In genomic region chr7:45475291-45475969, GRCm38 (mm10) we compare ENCODE assay signal across 9 mouse cellular contexts. TPM values are rescaled to one million over a fixed set of nuclear protein-coding genes. Genes with fewer than 3 reads are reported as not detected.
DNase-seq lines count a peak whose midpoint lies in the region; ATAC-seq and TF ChIP-seq lines count a peak whose summit lies in the region.
"Had no signal": no experiment of that assay in that cellular context is flagged by ENCODE, and none has a peak within 500 bp of the region (broad histone marks: within the 10 kb centered on the region; RNA-seq: fewer than 3 reads in every experiment).

No protein-coding gene starts in this region.

- DNase-seq in forebrain, embryonic 10.5 days (ENCODE audit: extremely low spot score, low spot score): no peak
- no peak for DNase-seq in forebrain, embryonic 11.5 days (ENCODE audit: low spot score)
- DNase-seq in G1E (ENCODE audit: low spot score): peak; percentile 70
- no peak for DNase-seq in liver, embryonic 14.5 days (ENCODE audit: low read depth in 3 of 3, low spot score in 3 of 3)
- DNase-seq in stomach, postnatal 0 days (ENCODE audit: low spot score): peak; percentile 41
- DNase-seq in right cerebral cortex, postnatal 10 days (ENCODE audit: low spot score in 2 of 2): no peak
- DNase-seq in thymus, postnatal 10 days (ENCODE audit: low spot score in 2 of 2): no peak

- no peak overlapping the region for H3K9ac ChIP-seq in forebrain, embryonic 11.5 days (ENCODE audit: low read length)
- H3K9ac ChIP-seq in hindbrain, embryonic 15.5 days: no peak overlapping the region
- H3K9ac ChIP-seq in liver, embryonic 14.5 days (replicated peaks): peak overlapping the region; percentile 31
- 0 out of 2 replicates have a peak overlapping the region, but pooled peaks have one; percentile 32 for H3K9ac ChIP-seq in stomach, postnatal 0 days (ENCODE audit: low read length)

- 70% methylated on average over 16 of the region's 16 CpGs for WGBS in forebrain, embryonic 10.5 days
- 74% methylated on average over 16 of the region's 16 CpGs for WGBS in forebrain, embryonic 11.5 days
- 78% methylated on average over 16 of the region's 16 CpGs for WGBS in hindbrain, embryonic 15.5 days
- WGBS in liver, embryonic 14.5 days (ENCODE audit: insufficient replicate concordance): 43% methylated on average over 16 of the region's 16 CpGs
- 53% methylated on average over 16 of the region's 16 CpGs for WGBS in stomach, postnatal 0 days

- H3K27me3 ChIP-seq in forebrain, embryonic 10.5 days (ENCODE audit: poor library complexity, severe bottlenecking): no peaks in the 10 kb centered on the region
- H3K27me3 ChIP-seq in forebrain, embryonic 11.5 days (ENCODE audit: control insufficient read depth, insufficient read depth, low read length): no peaks in the 10 kb centered on the region
- H3K27me3 ChIP-seq in G1E (ENCODE audit: insufficient read depth, low read length): peaks cover 4% of the 10 kb centered on the region; the same call in 1 of the 2 replicates
- H3K27me3 ChIP-seq in hindbrain, embryonic 15.5 days: no peaks in the 10 kb centered on the region
- no peaks in the 10 kb centered on the region for H3K27me3 ChIP-seq in liver, embryonic 14.5 days (ENCODE audit: control insufficient read depth, insufficient read depth, low read length)
- no peaks in the 10 kb centered on the region for H3K27me3 ChIP-seq in stomach, postnatal 0 days (ENCODE audit: control insufficient read depth, insufficient read depth, low read length)

- ATAC-seq in forebrain, embryonic 11.5 days (replicated peaks; ENCODE audit: low FRiP score): no peak
- ATAC-seq in G1E (ENCODE audit: extremely low read depth, insufficient number of reproducible peaks, low FRiP score, poor library complexity, severe bottlenecking): peak; percentile 49
- no peak for ATAC-seq in hindbrain, embryonic 15.5 days (ENCODE audit: low FRiP score, low read depth)
- peak; percentile 60 for ATAC-seq in liver, embryonic 14.5 days (ENCODE audit: insufficient read depth)
- peak; percentile 25; the same call in 1 of the 2 replicates for ATAC-seq in stomach, postnatal 0 days (ENCODE audit: low FRiP score, low TSS enrichment)

- TF ChIP-seq CTCF in G1E (IDR thresholded peaks at IDR 0.05; ENCODE audit: low read depth, low read length): no peak
- no peak for TF ChIP-seq CTCF in liver, embryonic 14.5 days (IDR thresholded peaks at IDR 0.05; ENCODE audit: low read depth)
- TF ChIP-seq CTCF in stomach, postnatal 0 days (IDR thresholded peaks at IDR 0.05; ENCODE audit: low read depth): no peak

- no peak overlapping the region for H3K4me2 ChIP-seq in forebrain, embryonic 11.5 days (ENCODE audit: low read depth, low read length, severe bottlenecking)
- peak overlapping the region; percentile 21; the same call in 1 of the 2 replicates for H3K4me2 ChIP-seq in hindbrain, embryonic 15.5 days
- peak overlapping the region; percentile 57 for H3K4me2 ChIP-seq in liver, embryonic 14.5 days (ENCODE audit: low read depth)
- H3K4me2 ChIP-seq in stomach, postnatal 0 days (replicated peaks; ENCODE audit: low read depth): 0 out of 2 replicates have a peak overlapping the region, but pooled peaks have one; percentile 15

- peak overlapping the region; percentile 28 for H3K4me3 ChIP-seq in forebrain, embryonic 10.5 days
- H3K4me3 ChIP-seq in forebrain, embryonic 11.5 days (ENCODE audit: low read depth, low read length): no peak overlapping the region
- H3K4me3 ChIP-seq in G1E (ENCODE audit: low read depth, low read length): peak overlapping the region; percentile 70
- no peak overlapping the region for H3K4me3 ChIP-seq in hindbrain, embryonic 15.5 days
- peak overlapping the region; percentile 6 to 38; a peak in 2 of 4 replicates for H3K4me3 ChIP-seq in liver, embryonic 14.5 days (ENCODE audit: insufficient read depth in 1 of 2, low read depth in 2 of 2, low read length in 2 of 2)
- H3K4me3 ChIP-seq in stomach, postnatal 0 days (ENCODE audit: low read depth, low read length): no peak overlapping the region

- H3K27ac ChIP-seq in forebrain, embryonic 10.5 days: peak overlapping the region; percentile 48
- H3K27ac ChIP-seq in forebrain, embryonic 11.5 days (ENCODE audit: low read depth, low read length): no peak overlapping the region
- H3K27ac ChIP-seq in hindbrain, embryonic 15.5 days (replicated peaks): no peak overlapping the region
- peak overlapping the region; percentile 48 for H3K27ac ChIP-seq in liver, embryonic 14.5 days
- H3K27ac ChIP-seq in stomach, postnatal 0 days (replicated peaks): no peak overlapping the region

- TF ChIP-seq EP300 in liver, embryonic 14.5 days (IDR thresholded peaks at IDR 0.05; ENCODE audit: low read depth): no peak
- no peak for TF ChIP-seq EP300 in stomach, postnatal 0 days (optimal IDR thresholded peaks at IDR 0.05)

- H3K4me1 ChIP-seq in forebrain, embryonic 10.5 days: no peaks in the 10 kb centered on the region
- H3K4me1 ChIP-seq in forebrain, embryonic 11.5 days (replicated peaks; ENCODE audit: control insufficient read depth, insufficient read depth, low read length): no peaks in the 10 kb centered on the region
- H3K4me1 ChIP-seq in G1E (ENCODE audit: insufficient read depth, low read depth, low read length): peaks cover 48% of the 10 kb centered on the region
- no peaks in the 10 kb centered on the region for H3K4me1 ChIP-seq in hindbrain, embryonic 15.5 days (replicated peaks)
- H3K4me1 ChIP-seq in liver, embryonic 14.5 days (replicated peaks; ENCODE audit: control insufficient read depth in 2 of 2, insufficient read depth in 2 of 2, low read length in 1 of 2): peaks cover 10 to 17% of the 10 kb centered on the region in 2 experiments
- no peaks in the 10 kb centered on the region for H3K4me1 ChIP-seq in stomach, postnatal 0 days (replicated peaks; ENCODE audit: control insufficient read depth, insufficient read depth)

- no peaks in the 10 kb centered on the region for H3K9me3 ChIP-seq in forebrain, embryonic 10.5 days
- H3K9me3 ChIP-seq in forebrain, embryonic 11.5 days (ENCODE audit: control insufficient read depth, low read length): no peaks in the 10 kb centered on the region
- H3K9me3 ChIP-seq in G1E (replicated peaks): no peaks in the 10 kb centered on the region
- no peaks in the 10 kb centered on the region for H3K9me3 ChIP-seq in hindbrain, embryonic 15.5 days
- no peaks in the 10 kb centered on the region for H3K9me3 ChIP-seq in liver, embryonic 14.5 days (ENCODE audit: control insufficient read depth, low read length)
- no peaks in the 10 kb centered on the region for H3K9me3 ChIP-seq in stomach, postnatal 0 days (ENCODE audit: control insufficient read depth, low read length)

- H3K36me3 ChIP-seq in forebrain, embryonic 10.5 days (replicated peaks): peaks cover 11% of the 10 kb centered on the region
- H3K36me3 ChIP-seq in forebrain, embryonic 11.5 days (ENCODE audit: control insufficient read depth, insufficient read depth, low read length): no peaks in the 10 kb centered on the region
- H3K36me3 ChIP-seq in G1E (replicated peaks): peaks cover 24% of the 10 kb centered on the region
- no peaks in the 10 kb centered on the region for H3K36me3 ChIP-seq in hindbrain, embryonic 15.5 days
- H3K36me3 ChIP-seq in liver, embryonic 14.5 days (replicated peaks; ENCODE audit: control insufficient read depth, insufficient read depth, low read depth): no peaks in the 10 kb centered on the region
- no peaks in the 10 kb centered on the region for H3K36me3 ChIP-seq in stomach, postnatal 0 days (ENCODE audit: control insufficient read depth, insufficient read depth, low read length)

RNA-seq across cellular contexts. Expression of gene Tulp2, which starts 6.2 kb away (rescaled TPM):
- 0.12 and 0.20 TPM in 2 replicates for polyA plus RNA-seq in forebrain, embryonic 10.5 days (2016; fragmentation: Nextera tagmentation; extraction: Ambion mirVana)
- 0.13 and 0.29 TPM in 2 replicates for polyA plus RNA-seq in forebrain, embryonic 11.5 days (2014; fragmentation: Nextera tagmentation; extraction: Ambion mirVana)
- total RNA-seq in G1E (2014; fragmentation: Nextera tagmentation) (0.98 and 1.1 TPM in 2 replicates), G1E (2017) (0.23 and 0.49 TPM in 2 replicates)
- polyA plus RNA-seq in G1E (2012): 1.0 and 1.7 TPM in 2 replicates
- polyA plus RNA-seq in hindbrain, embryonic 15.5 days (2015; fragmentation: Nextera tagmentation; extraction: Ambion mirVana): 0.13 and 0.30 TPM in 2 replicates
- polyA plus RNA-seq in liver, embryonic 14.5 days (2012; rRNA removed): 0.06 and 0.13 TPM in 2 replicates
- polyA plus RNA-seq in liver, embryonic 14.5 days (2014; fragmentation: Nextera tagmentation; extraction: Ambion mirVana): 0.47 and 0.57 TPM in 2 replicates
- 0.32 and 0.42 TPM in 2 replicates for polyA plus RNA-seq in stomach, postnatal 0 days (2015; fragmentation: Nextera tagmentation; extraction: Ambion mirVana)

RNA-seq across cellular contexts. Expression of gene Bax, which starts 8.7 kb away (rescaled TPM):
- polyA plus RNA-seq in forebrain, embryonic 10.5 days (2016; fragmentation: Nextera tagmentation; extraction: Ambion mirVana): 247 and 254 TPM in 2 replicates
- polyA plus RNA-seq in forebrain, embryonic 11.5 days (2014; fragmentation: Nextera tagmentation; extraction: Ambion mirVana): 192 and 202 TPM in 2 replicates
- total RNA-seq in G1E (2014; fragmentation: Nextera tagmentation) (68.8 and 93.1 TPM in 2 replicates), G1E (2017) (87.2 and 97.2 TPM in 2 replicates)
- 287 and 342 TPM in 2 replicates for polyA plus RNA-seq in G1E (2012)
- 245 and 250 TPM in 2 replicates for polyA plus RNA-seq in hindbrain, embryonic 15.5 days (2015; fragmentation: Nextera tagmentation; extraction: Ambion mirVana)
- polyA plus RNA-seq in liver, embryonic 14.5 days (2012; rRNA removed): 57.9 and 68.5 TPM in 2 replicates
- polyA plus RNA-seq in liver, embryonic 14.5 days (2014; fragmentation: Nextera tagmentation; extraction: Ambion mirVana): 49.7 and 62.4 TPM in 2 replicates
- 119 and 120 TPM in 2 replicates for polyA plus RNA-seq in stomach, postnatal 0 days (2015; fragmentation: Nextera tagmentation; extraction: Ambion mirVana)

RNA-seq across cellular contexts. Expression of gene Gm45808, which starts 11.2 kb away (rescaled TPM):
- not detected in 2 replicates for polyA plus RNA-seq in forebrain, embryonic 10.5 days (2016; fragmentation: Nextera tagmentation; extraction: Ambion mirVana)
- polyA plus RNA-seq in forebrain, embryonic 11.5 days (2014; fragmentation: Nextera tagmentation; extraction: Ambion mirVana): not detected in 2 replicates
- not detected in 2 replicates for total RNA-seq in G1E (2014; fragmentation: Nextera tagmentation)
- total RNA-seq in G1E (2017): not detected in 2 replicates
- not detected in 2 replicates for polyA plus RNA-seq in G1E (2012)
- not detected in 2 replicates for polyA plus RNA-seq in hindbrain, embryonic 15.5 days (2015; fragmentation: Nextera tagmentation; extraction: Ambion mirVana)
- polyA plus RNA-seq in liver, embryonic 14.5 days (2012; rRNA removed): not detected in 2 replicates
- polyA plus RNA-seq in liver, embryonic 14.5 days (2014; fragmentation: Nextera tagmentation; extraction: Ambion mirVana): 0.20 TPM in 1 of 2 replicates, not detected in the other
- polyA plus RNA-seq in stomach, postnatal 0 days (2015; fragmentation: Nextera tagmentation; extraction: Ambion mirVana): not detected in 2 replicates
- polyA plus RNA-seq: limb, embryonic 11.5 days had no signal

RNA-seq across cellular contexts. Expression of gene Dhdh, which starts 13.2 kb away (rescaled TPM):
- polyA plus RNA-seq in forebrain, embryonic 10.5 days (2016; fragmentation: Nextera tagmentation; extraction: Ambion mirVana): 6.4 and 7.2 TPM in 2 replicates
- polyA plus RNA-seq in forebrain, embryonic 11.5 days (2014; fragmentation: Nextera tagmentation; extraction: Ambion mirVana): 4.3 and 4.6 TPM in 2 replicates
- total RNA-seq in G1E (2014; fragmentation: Nextera tagmentation): 17.7 and 18.0 TPM in 2 replicates
- 4.8 and 6.8 TPM in 2 replicates for total RNA-seq in G1E (2017)
- 1.3 and 1.6 TPM in 2 replicates for polyA plus RNA-seq in G1E (2012)
- 4.5 and 4.6 TPM in 2 replicates for polyA plus RNA-seq in hindbrain, embryonic 15.5 days (2015; fragmentation: Nextera tagmentation; extraction: Ambion mirVana)
- 1.5 and 2.2 TPM in 2 replicates for polyA plus RNA-seq in liver, embryonic 14.5 days (2012; rRNA removed)
- 1.6 and 1.8 TPM in 2 replicates for polyA plus RNA-seq in liver, embryonic 14.5 days (2014; fragmentation: Nextera tagmentation; extraction: Ambion mirVana)
- polyA plus RNA-seq in stomach, postnatal 0 days (2015; fragmentation: Nextera tagmentation; extraction: Ambion mirVana): 1.1 and 1.3 TPM in 2 replicates

RNA-seq across cellular contexts. Expression of gene Ftl1, which starts 15.7 kb away (rescaled TPM):
- polyA plus RNA-seq in forebrain, embryonic 10.5 days (2016; fragmentation: Nextera tagmentation; extraction: Ambion mirVana): 5,105 and 5,277 TPM in 2 replicates
- polyA plus RNA-seq in forebrain, embryonic 11.5 days (2014; fragmentation: Nextera tagmentation; extraction: Ambion mirVana): 4,947 and 5,145 TPM in 2 replicates
- 2,893 and 3,214 TPM in 2 replicates for total RNA-seq in G1E (2014; fragmentation: Nextera tagmentation)
- 4,307 and 4,361 TPM in 2 replicates for total RNA-seq in G1E (2017)
- polyA plus RNA-seq in G1E (2012): 6,399 and 6,975 TPM in 2 replicates
- polyA plus RNA-seq in hindbrain, embryonic 15.5 days (2015; fragmentation: Nextera tagmentation; extraction: Ambion mirVana): 5,657 and 5,762 TPM in 2 replicates
- polyA plus RNA-seq in liver, embryonic 14.5 days (2012; rRNA removed): 1,846 and 1,956 TPM in 2 replicates
- 4,811 and 5,161 TPM in 2 replicates for polyA plus RNA-seq in liver, embryonic 14.5 days (2014; fragmentation: Nextera tagmentation; extraction: Ambion mirVana)
- polyA plus RNA-seq in stomach, postnatal 0 days (2015; fragmentation: Nextera tagmentation; extraction: Ambion mirVana): 3,647 and 3,760 TPM in 2 replicates

Comparison
In these comparisons a context has a peak if more than half of its experiments do, and no peak if none do; other contexts are left out.
1. H3K27ac ChIP-seq: peak in forebrain, embryonic 10.5 days (single experiment) and liver, embryonic 14.5 days (single experiment); none in forebrain, embryonic 11.5 days (single experiment), hindbrain, embryonic 15.5 days (single experiment) and stomach, postnatal 0 days (single experiment).
2. H3K4me3 ChIP-seq: peak in forebrain, embryonic 10.5 days (single experiment), G1E (single experiment) and liver, embryonic 14.5 days (2 of 2); none in forebrain, embryonic 11.5 days (single experiment), hindbrain, embryonic 15.5 days (single experiment) and stomach, postnatal 0 days (single experiment).
3. DNase-seq: peak in G1E (single experiment) and stomach, postnatal 0 days (single experiment); none in forebrain, embryonic 10.5 days (single experiment), forebrain, embryonic 11.5 days (single experiment), liver, embryonic 14.5 days (0 of 3), right cerebral cortex, postnatal 10 days (0 of 2) and thymus, postnatal 10 days (0 of 2).
4. ATAC-seq: peak in G1E (single experiment), liver, embryonic 14.5 days (single experiment) and stomach, postnatal 0 days (single experiment); none in forebrain, embryonic 11.5 days (single experiment) and hindbrain, embryonic 15.5 days (single experiment).
5. H3K9ac ChIP-seq: peak in liver, embryonic 14.5 days (single experiment) and stomach, postnatal 0 days (single experiment); none in forebrain, embryonic 11.5 days (single experiment) and hindbrain, embryonic 15.5 days (single experiment).